Mouse (Mus musculus): ENCODE measurements around the gene Stx16.
A peak's percentile ranks its signal among the peaks of the same experiment; 100 is the strongest.

Gene Stx16

GRCm38 (mm10) chr2:174075673-174076432 is at the start of gene Stx16:
Gene Stx16 (plus strand): TSS chr2:174076308.
- DNase-seq (ENCODE audit: low spot score in 2 of 2) = peak; percentile 69 to 78

GRCm38 (mm10) chr2:174026406-174026805 is 49.7 kb upstream of the Stx16 start:
- no peak for DNase-seq (ENCODE audit: low spot score in 2 of 2)

GRCm38 (mm10) chr2:174033257-174033800 is 42.8 kb upstream of the Stx16 start:
- no peak for DNase-seq (ENCODE audit: low spot score in 2 of 2)

DNA sequence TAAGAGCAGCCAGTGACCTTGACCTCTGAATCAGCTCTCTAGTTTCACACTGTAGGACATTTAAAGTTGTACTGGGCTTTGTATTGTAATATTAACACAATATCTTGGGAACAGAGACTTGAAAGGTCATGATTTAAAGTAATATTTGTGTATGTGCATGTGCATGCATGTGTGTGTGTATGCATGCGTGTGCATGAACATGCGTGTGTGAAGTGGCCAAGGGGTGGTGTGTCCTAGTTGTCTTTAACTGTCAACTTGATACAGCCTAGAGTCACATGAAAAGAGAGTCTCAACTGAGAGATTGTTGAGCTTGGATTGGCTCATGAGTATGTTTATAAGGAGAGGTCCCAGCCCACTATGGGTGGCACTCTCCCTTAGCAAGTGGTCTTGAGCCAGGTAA is 28.5 kb upstream of the Stx16 start:
- no peak for DNase-seq (ENCODE audit: low spot score in 2 of 2)

DNA sequence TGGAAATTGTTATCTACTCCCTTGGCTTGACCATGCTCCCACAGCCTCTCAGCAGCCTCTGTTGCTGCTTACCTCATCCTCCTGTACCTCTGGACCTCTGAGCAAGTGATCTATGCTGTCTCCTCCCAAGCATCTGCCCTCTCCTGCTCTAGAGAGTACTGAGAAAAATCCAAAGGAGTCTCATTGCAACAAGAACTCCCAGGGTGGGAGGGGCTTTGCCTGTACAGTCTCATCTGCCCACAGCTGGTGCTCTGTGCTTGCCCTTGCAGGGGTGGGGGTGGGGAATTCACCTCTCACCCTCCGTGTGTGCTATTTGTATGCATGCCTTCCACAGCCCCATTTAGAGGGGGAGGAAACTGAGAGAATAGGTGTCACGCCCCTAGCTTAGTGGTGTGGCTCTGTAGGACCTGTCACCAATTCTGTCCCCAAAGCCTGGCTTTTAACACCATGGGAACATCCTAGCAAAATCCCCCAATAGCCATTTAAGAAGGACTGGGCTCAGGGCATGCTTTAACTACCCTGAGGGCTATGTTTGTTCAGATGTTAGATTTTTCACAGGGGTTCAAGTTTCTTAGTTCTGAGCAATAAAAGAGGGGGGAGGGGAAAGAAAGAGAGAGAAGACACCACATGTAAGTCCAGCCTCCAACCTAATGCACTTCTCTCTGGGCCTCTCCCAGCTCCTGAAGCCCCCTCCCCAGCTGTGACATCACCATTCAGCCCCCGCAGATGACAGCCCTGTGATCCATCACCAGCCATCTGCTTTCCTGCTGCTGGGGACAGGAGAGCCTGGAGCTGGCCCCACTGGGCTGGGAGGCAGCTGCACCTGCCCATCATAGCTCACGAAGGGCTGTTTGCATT is 26.4 kb upstream of the Stx16 start:
- DNase-seq (ENCODE audit: low spot score in 2 of 2) = no peak

DNA sequence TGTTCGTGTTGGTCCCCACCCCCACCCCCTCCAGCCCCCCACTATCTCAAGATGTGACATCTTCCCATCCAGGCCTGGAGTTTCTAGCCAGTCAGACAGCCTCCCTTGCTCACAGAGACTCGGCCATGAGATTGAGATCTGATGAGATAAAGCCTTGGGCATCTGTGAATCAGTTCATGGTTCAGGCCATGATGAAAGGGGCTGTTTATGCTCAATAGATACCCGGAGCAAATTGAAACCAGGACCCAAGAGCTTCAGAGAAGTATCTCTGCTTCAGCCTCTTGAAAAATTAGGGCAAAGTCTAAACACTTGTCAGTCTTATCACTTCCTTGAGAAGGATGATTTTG is 25.8 kb upstream of the Stx16 start:
- DNase-seq (ENCODE audit: low spot score in 2 of 2) = no peak

DNA sequence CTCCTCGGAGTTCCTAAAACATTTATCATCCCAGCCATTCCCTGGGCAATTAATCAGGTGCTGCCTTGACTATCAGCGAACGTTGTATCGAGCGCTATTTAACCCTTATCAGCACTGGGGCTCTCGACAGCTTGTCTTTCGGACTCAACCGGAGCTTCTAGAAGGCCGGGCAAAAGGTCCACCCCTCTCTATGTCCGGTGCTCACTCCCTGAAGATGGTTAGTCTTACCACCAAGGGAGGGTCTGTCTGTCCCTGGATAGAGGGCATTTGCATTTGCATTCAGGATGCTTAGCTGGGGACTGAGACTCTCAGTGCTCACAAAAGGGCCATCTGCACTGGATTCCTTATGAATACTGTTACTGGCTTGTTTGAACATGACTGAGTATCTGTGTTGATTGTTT is 25.0 kb upstream of the Stx16 start:
- no peak for DNase-seq (ENCODE audit: low spot score in 2 of 2)

- DNase-seq (ENCODE audit: low spot score in 2 of 2) = no peak
Observed at GRCm38 (mm10) chr2:174054496-174054895, 21.6 kb upstream of the Stx16 start.

GRCm38 (mm10) chr2:174057730-174058129 is 18.4 kb upstream of the Stx16 start:
- no peak for DNase-seq (ENCODE audit: low spot score in 2 of 2)

DNA sequence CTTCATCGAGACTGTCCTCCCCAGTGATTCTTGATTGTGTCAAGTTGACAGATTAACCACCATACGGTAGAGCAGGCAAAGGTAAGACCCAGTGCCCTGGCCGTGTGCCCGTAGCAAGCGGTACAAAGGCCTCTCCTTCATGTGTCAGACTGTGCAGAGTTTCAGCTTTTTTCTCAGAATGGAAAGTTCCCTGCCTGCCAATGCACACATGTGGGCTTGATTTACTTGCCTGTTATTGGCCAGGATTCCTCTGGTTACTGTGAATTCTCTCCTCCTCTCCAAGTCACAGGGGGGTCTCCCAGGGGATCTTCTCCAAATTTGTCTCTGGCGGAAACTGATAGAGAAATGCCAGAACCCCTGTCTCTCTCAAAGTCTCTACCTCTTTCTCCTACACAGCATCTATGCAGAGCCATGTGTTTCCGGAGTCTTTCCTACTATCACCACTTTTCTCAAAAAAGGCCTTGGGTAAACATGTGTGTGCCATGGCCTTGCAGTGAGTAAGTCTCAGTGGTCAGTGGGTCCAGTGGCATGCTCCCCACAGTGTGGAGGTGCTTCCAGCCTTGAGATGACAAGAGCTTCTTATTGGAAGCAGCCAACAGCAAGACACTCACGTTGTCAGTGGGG is 17.7 kb upstream of the Stx16 start:
- DNase-seq (ENCODE audit: low spot score in 2 of 2) = no peak

GRCm38 (mm10) chr2:174059591-174060385 is 16.3 kb upstream of the Stx16 start:
- DNase-seq (ENCODE audit: low spot score in 2 of 2) = no peak

DNA sequence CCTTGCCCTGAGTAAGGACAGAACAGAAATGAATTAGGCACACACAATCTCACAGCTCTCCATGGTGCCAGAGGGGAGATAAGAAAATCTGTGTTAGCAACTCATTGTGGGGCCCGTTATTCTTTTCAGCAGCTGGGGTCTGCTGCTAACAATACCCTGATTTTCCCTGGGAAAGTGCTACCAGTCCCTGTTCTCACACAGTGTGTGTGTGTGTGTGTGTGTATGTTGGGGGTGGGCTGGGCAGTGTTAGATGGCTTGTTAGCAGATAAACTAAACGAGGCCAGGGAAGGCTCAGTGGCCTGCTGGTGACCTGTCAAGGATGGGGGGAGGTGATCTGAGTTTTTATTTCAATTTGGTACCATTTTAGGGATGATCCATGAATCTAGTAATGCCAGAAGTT is 14.9 kb upstream of the Stx16 start:
- DNase-seq (ENCODE audit: low spot score in 2 of 2) = no peak

- no peak for DNase-seq (ENCODE audit: low spot score in 2 of 2)
Observed at GRCm38 (mm10) chr2:174063074-174063473, 13.0 kb upstream of the Stx16 start.

DNA sequence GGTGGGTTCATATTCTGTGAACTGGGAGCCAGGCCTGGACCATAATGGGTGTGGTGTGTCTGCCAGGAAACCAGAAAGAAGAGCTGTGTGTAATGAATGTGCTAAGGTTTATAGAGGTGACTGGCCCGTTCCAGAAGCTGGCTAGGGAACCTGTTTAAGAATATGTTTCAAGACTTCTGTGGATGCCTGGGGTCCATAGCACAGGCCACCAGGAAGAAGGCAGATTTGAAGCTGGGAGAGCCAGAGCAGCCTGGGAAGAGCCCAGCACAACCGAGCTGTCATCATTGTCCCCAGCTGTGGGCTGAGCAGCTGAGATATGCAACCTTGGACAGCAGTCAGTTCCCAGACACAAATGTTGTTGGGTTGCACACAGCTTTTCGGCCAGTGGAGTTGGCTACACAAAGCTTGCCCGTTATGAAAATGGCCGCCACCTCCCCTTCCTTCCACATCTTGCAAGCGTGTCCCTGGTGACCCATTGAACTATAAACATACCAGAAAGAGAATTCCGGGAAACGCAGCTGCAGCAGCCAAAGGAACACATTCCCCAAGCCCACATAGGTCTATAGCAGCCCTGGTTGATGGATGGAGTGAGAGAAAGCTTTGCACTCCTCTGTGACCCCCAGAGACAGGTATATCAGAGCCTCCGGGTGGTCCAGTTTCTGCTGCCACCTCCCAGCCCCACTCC is 12.4 kb upstream of the Stx16 start:
- no peak for DNase-seq (ENCODE audit: low spot score in 2 of 2)

- no peak for DNase-seq (ENCODE audit: low spot score in 2 of 2)
Observed at GRCm38 (mm10) chr2:174067793-174068419, 8.2 kb upstream of the Stx16 start.

- no peak for DNase-seq (ENCODE audit: low spot score in 2 of 2)
Observed at GRCm38 (mm10) chr2:174069532-174070049, 6.5 kb upstream of the Stx16 start.

GRCm38 (mm10) chr2:174071406-174071805 is 4.7 kb upstream of the Stx16 start:
- no peak for DNase-seq (ENCODE audit: low spot score in 2 of 2)

DNA sequence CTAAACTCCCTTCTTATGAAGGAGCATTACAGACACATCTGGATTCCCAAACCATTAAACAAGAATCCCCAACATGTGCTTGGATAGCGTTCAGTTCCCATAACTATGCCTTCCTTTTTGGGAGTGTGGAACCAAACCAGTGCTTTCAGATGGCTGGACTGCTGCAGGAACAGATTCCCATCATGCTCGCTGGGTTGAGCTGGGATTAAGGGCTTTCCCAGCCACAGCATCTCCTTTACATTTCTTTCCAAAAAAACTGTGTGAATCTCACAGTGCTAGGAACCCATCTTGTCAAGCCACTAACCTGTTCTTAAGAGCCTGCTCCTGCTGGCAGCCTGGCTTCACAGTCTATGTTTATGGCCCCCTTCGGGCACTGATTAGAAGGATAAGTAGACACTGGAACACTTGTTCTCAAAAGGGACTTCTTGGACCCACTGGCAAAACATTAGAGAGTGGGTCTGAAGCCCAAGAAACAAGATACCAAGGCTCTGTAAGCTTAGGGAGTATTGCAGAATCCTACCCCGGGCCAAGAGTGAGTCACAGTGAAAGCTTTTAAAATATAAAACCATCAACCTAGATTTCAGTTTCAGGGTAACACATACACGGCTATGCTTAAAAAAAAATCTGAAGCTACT is 2.8 kb upstream of the Stx16 start:
- no peak for DNase-seq (ENCODE audit: low spot score in 2 of 2)

- DNase-seq (ENCODE audit: low spot score in 2 of 2) = no peak
Observed at GRCm38 (mm10) chr2:174074621-174075020, 1.5 kb upstream of the Stx16 start.

DNA sequence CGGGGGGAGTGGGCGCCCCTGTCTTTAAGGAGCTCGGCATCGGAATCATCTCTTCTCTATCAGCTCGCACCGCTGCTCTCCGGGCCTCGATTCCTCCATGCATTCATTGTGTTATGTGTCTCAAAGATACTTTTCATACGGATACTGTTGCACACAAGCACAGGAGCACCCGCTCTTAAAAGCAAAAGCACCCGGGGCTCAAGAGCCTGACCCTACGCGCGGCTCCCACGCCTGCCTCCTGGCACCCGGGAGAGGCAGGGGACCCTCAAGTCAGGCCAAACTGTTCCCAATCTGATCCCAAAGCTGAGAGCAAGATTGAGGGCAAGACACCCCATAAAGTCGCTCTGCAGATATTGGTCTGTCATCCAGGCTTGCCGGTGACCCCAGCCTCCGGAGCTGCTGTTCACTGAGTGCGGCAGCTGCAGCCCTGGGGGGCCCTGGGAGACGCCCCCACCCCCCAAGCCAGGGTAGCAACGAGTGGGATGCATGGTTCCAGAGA is 987 bp upstream of the Stx16 start:
- DNase-seq (ENCODE audit: low spot score in 2 of 2) = no peak

All from natural killer cell, adult 2 months (primary cell).